Mouse (Mus musculus): Measurements from ENCODE around the gene Prr5. TPM values are rescaled to one million over a fixed set of nuclear protein-coding genes. Genes with fewer than 3 reads are reported as not detected.
"Not testable (repeated sequence)": the region's sequence is repeated elsewhere in the genome, so short reads cannot be mapped to it uniquely, and the experiment has no call there.

The Prr5 gene
- polyA plus RNA-seq, 1 experiment = not detected

DNA sequence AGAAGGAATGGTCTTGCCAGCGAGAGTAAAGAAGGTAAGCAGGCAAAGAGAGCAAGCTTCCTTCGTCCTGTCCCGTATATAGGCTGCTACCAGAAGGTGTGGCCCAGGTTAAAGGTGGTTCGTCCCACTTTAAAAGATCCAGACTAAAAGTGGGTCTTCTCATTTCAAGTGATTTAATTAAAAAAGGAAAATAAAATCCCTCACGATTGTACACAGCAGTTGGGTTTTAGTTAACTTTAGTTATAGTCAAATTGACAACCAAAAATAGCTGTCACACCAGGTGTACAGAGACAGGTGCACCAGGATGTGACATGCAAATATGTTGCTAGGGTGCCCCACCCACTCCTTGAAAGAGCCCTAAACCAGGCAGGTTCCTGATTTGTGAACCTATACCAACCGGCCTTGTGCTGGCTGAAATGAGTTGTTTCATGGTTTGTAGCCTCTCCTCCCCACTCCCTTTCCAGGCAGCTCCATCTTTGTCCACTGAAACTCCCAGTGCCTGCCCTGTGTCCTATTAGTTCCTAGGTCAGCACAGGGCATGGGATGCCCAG is 36.0 kb downstream of the Prr5 start:
- no peak for TF ChIP-seq POLR2A (IDR thresholded peaks at IDR 0.05; ENCODE audit: insufficient read depth, low read depth, low read length)
- TF ChIP-seq CTCF (IDR thresholded peaks at IDR 0.05; ENCODE audit: insufficient read depth, low read depth, low read length) = no peak
- 94% methylated on average over 6 of the region's 6 CpGs for WGBS
- H3K4me1 ChIP-seq (ENCODE audit: control insufficient read depth, insufficient read depth, low read length) = no peaks in the 10 kb centered on the region
- no peak overlapping the region for H3K4me3 ChIP-seq (ENCODE audit: insufficient read depth, low read depth, low read length)
- H3K27ac ChIP-seq (ENCODE audit: insufficient read depth, low read depth, low read length) = no peak overlapping the region

DNA sequence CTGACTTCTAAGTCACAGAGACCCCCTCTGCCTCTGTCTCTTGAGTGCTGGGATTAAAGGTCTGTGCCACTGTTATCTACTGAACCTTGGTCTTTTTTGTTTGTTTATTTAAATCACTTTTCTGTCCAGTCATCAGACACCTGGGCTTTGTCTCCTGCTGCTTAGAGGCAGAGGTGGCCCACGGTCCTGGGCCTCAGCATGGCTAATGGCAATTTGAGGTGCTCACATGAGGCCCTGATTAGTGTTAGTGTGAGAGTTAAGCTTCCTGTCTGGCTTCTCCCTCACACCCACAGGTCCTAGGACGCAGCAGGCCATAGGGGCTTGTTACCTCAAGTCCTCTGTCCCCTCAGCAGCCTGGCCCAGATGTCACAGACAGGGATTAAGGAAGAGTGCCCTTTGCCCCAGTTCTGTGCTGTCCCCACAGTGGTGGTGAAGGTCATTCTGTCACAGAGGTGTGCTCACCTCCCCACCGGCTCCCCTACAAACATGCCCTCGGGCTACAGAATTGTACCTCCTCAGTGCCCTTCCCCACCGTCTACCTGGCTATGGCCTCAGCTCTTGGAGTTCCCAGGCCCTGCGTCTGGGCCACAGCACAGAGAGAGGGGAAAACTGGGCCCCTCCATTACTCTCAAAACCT is 37.7 kb downstream of the Prr5 start:
- TF ChIP-seq CTCF (IDR thresholded peaks at IDR 0.05; ENCODE audit: insufficient read depth, low read depth, low read length) = no peak
- no peak for TF ChIP-seq POLR2A (IDR thresholded peaks at IDR 0.05; ENCODE audit: insufficient read depth, low read depth, low read length)
- Histone ChIP-seq H3K4me3 (ENCODE audit: insufficient read depth, low read depth, low read length) (no peak overlapping the region), H3K27ac (ENCODE audit: insufficient read depth, low read depth, low read length) (no peak overlapping the region), H3K4me1 (ENCODE audit: control insufficient read depth, insufficient read depth, low read length) (no peaks in the 10 kb centered on the region)
- 87% methylated on average over 6 of the region's 6 CpGs for WGBS

DNA sequence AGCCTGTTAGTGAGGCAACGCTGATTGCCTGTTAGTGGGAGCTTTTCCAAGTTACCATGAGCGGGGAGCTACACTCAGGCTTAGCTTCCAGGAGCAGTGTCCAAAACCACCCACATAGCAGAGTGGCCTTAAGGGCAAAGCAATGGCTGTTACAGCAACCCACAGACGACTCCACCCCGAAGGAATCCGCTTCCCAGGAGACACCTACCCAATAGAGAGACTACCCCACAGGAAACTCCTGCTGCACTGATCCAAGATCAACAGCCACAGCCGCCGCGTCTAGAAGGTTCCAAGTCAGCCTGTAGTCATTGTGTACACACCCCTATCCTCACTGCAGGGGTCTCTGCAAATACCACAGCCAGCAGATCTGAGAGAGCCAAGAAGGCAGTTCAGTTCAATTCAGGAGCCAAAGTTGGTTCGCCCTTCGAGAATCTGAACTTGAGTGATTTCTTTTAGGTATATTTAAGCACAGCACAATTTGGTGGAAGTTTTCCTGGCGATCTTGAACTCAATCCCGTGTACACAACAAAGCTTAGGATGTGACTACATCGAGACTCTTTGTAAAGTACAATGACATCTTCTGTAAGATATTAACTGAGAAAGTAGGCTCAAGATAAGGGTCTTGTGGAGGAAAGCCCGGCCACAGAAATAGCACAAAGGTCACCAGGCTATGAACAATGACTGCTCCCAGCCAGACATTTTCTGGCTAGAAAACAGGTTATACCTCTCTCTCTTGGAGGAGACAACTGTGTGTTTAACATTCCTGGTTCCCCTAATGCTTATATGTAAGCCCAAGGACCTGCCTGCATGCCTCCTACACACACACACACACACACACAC is 43.4 kb downstream of the Prr5 start:
- Histone ChIP-seq H3K27ac (ENCODE audit: insufficient read depth, low read depth, low read length) (no peak overlapping the region), H3K4me3 (ENCODE audit: insufficient read depth, low read depth, low read length) (no peak overlapping the region), H3K4me1 (ENCODE audit: control insufficient read depth, insufficient read depth, low read length) (peaks cover 9% of the 10 kb centered on the region)
- 68% methylated on average over 14 of the region's 14 CpGs for WGBS
- no peak for TF ChIP-seq POLR2A (IDR thresholded peaks at IDR 0.05; ENCODE audit: insufficient read depth, low read depth, low read length)
- TF ChIP-seq CTCF (IDR thresholded peaks at IDR 0.05; ENCODE audit: insufficient read depth, low read depth, low read length) = no peak

DNA sequence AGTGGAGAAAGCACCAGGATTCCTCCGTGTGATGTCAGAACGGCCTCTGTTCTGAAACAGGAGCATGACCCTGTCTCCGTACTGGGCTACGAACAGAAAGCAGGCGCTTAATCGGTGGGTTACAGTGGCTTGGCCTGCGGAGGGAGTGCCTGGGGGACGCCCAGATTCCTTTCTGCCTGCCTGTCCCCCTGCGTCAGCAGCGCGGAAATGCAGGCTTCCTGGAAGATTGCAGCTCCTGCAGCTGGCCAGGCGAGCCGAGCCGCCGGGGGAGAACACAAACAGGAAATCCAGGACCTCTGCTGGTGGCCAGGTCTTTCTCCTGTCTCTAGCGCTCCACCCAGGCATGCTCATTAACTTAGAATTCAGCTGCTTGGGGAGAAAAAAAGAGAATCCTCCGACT is 45.3 kb downstream of the Prr5 start:
- Histone ChIP-seq H3K27ac (ENCODE audit: insufficient read depth, low read depth, low read length) (no peak overlapping the region), H3K4me3 (ENCODE audit: insufficient read depth, low read depth, low read length) (peak overlapping the region; percentile 21), H3K4me1 (ENCODE audit: control insufficient read depth, insufficient read depth, low read length) (peaks cover 11% of the 10 kb centered on the region)
- WGBS = 8% methylated on average over 17 of the region's 17 CpGs
- TF ChIP-seq CTCF (IDR thresholded peaks at IDR 0.05; ENCODE audit: insufficient read depth, low read depth, low read length) = no peak
- TF ChIP-seq POLR2A (IDR thresholded peaks at IDR 0.05; ENCODE audit: insufficient read depth, low read depth, low read length) = no peak

DNA sequence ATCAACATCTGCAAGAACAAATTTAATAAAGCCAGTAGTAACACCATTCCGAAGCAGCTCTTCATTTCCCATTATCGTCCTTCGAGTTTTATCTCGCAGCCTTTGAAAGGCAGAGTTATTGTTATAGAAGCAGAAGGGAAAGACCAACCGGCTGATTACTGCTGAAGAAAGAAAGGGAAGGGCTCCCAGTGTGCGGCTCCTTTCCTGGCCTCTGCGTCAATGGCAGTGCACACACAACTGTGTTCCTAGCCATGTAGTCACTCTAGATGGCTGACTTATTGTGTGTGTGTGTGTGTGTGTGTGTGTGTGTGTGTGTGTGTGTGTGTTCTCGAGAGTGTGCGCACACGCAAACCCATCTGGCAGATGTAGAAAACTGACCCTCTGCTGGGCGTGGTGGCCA is 45.7 kb downstream of the Prr5 start:
- no peak overlapping the region for H3K4me3 ChIP-seq (ENCODE audit: insufficient read depth, low read depth, low read length)
- 43% methylated on average over 11 of the region's 11 CpGs for WGBS

DNA sequence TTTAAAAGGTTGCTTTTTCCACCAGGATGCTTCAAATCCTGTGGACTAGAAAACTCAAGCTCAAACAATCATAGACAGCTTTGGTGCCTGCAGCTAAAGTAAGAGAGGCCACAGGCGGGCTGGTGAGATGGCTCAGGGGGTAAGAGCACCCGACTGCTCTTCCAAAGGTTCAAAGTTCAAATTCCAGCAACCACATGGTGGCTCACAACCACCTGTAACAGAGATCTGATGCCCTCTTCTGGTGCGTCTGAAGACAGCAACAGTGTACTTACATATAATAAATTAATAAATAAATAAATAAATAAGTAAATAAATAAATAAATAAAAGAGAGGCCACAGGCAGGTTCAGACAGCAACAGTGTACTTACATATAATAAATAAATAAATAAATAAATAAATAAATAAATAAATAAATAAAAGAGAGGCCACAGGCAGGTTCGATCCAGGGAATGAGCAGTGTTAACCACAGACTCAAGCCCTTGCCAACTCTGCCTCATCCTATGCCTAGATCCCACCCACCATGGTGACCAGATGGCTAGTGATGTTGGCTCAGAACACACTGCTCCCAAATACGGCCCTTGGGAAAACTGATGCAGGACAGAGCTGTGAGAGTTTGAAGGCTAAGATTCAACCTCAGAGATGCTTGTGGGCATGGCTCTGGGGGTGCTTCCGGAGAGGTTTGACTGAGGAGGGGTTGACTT is 48.3 kb downstream of the Prr5 start:
- H3K27ac ChIP-seq (ENCODE audit: insufficient read depth, low read depth, low read length); H3K4me3 ChIP-seq (ENCODE audit: insufficient read depth, low read depth, low read length): not testable (repeated sequence)
- peaks cover 21% of the 10 kb centered on the region for H3K4me1 ChIP-seq (ENCODE audit: control insufficient read depth, insufficient read depth, low read length)
- 80% methylated on average over 6 of the region's 6 CpGs for WGBS

More for the DNA sequence above, 45.7 kb downstream of the Prr5 start:
- Histone ChIP-seq H3K4me1 (ENCODE audit: control insufficient read depth, insufficient read depth, low read length) (peaks cover 15% of the 10 kb centered on the region), H3K27ac (ENCODE audit: insufficient read depth, low read depth, low read length) (no peak overlapping the region)
- TF ChIP-seq CTCF (IDR thresholded peaks at IDR 0.05; ENCODE audit: insufficient read depth, low read depth, low read length) (no peak), POLR2A (IDR thresholded peaks at IDR 0.05; ENCODE audit: insufficient read depth, low read depth, low read length) (no peak)

DNA sequence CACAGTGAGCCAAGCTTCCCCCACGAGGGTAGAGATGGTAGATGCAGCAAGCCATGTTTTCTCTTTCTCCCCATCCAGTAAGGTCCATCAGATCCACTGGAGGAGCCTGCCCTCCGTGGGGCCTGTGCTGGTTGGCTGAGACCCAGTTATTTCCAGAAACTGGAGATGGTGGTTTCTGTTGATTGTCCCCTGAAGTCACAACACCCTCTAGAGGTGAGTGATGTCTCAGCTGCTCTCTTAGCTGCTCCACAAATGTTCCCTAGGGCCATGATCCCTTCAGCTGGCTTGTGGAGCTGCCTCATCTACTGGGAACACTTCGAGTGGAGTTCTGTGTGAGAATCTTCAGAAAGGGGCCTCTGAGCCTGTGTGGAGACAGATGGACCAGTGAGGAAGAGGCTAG is 49.4 kb downstream of the Prr5 start:
- no peak overlapping the region for H3K27ac ChIP-seq (ENCODE audit: insufficient read depth, low read depth, low read length)
- 76% methylated on average over 3 of the region's 3 CpGs for WGBS
- H3K4me1 ChIP-seq (ENCODE audit: control insufficient read depth, insufficient read depth, low read length) = peaks cover 21% of the 10 kb centered on the region

DNA sequence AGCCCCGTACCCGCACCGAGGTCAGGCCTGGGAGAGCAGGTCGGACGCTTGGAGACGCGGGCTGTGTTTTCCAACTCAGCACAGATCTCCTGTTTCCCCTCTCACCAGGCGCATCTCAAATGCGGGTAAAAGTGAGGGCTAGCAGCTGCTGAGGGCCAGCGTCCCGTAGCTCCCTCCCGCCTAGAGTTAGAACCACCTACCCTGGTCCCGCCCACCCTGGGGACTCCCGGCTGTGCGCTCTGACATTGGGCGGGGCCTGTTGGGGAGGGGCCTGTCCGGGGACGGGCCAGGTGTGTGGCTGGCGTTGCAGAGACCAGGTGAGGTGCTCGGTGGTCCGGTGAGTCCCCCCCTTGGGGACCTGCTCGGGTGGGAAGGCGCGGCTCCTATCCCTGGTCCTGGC is 50.4 kb downstream of the Prr5 start, which contains the start of gene Arhgap8:
Gene Arhgap8, plus strand, starts transcription at position 262 of the 400 bp plus-strand sequence.
- no peak within 1 kb of the TSS; the same call in 1 of the 2 replicates for H3K4me3 ChIP-seq (ENCODE audit: insufficient read depth, low read depth, low read length)
- peaks cover 17% of the 10 kb centered on the region for H3K4me1 ChIP-seq (ENCODE audit: control insufficient read depth, insufficient read depth, low read length)
- no peak within 1 kb of the TSS for H3K27ac ChIP-seq (ENCODE audit: insufficient read depth, low read depth, low read length)
- TF ChIP-seq CTCF (IDR thresholded peaks at IDR 0.05; ENCODE audit: insufficient read depth, low read depth, low read length) (no peak), POLR2A (IDR thresholded peaks at IDR 0.05; ENCODE audit: insufficient read depth, low read depth, low read length) (no peak)
- 16% methylated on average over 24 of the region's 24 CpGs for WGBS

More for the DNA sequence above, 49.4 kb downstream of the Prr5 start:
- TF ChIP-seq CTCF (IDR thresholded peaks at IDR 0.05; ENCODE audit: insufficient read depth, low read depth, low read length) (no peak), POLR2A (IDR thresholded peaks at IDR 0.05; ENCODE audit: insufficient read depth, low read depth, low read length) (no peak)
- H3K4me3 ChIP-seq (ENCODE audit: insufficient read depth, low read depth, low read length) = no peak overlapping the region

All from olfactory bulb, adult 2 months (tissue).